Mouse (Mus musculus) adrenal gland, postnatal 14 days (tissue): ENCODE results near the gene Dll3. TPM values are rescaled to one million over a fixed set of nuclear protein-coding genes. Genes with fewer than 3 reads are reported as not detected.

ENCODE experiments used
- DNase-seq: peaks from one replicate; pipeline ENCODE4 v3.0.0; 2021; ENCODE audit warnings: mixed read lengths
- long read RNA-seq, 2 experiments: library from polyadenylated mRNA; stranded (forward); transcript quantifications; one replicate each; pipeline ENCODE4 v2.0.0; 2021
- total RNA-seq: library from RNA; stranded (reverse); gene quantifications from 2 replicates; pipeline ENCODE4 v1.2.3, GENCODE M21; 2021

Gene Dll3
- 0.41 and 0.56 TPM in 2 replicates for total RNA-seq
- long read RNA-seq, experiment 1, partial matches to known transcripts: 1 of 2 reads
- long read RNA-seq, experiment 1, other reads (novel, unspliced or antisense): 0 of 2 reads
- long read RNA-seq, experiment 2, partial matches to known transcripts: 0 of 2 reads
- long read RNA-seq, experiment 2, other reads (novel, unspliced or antisense): 0 of 2 reads

DNA sequence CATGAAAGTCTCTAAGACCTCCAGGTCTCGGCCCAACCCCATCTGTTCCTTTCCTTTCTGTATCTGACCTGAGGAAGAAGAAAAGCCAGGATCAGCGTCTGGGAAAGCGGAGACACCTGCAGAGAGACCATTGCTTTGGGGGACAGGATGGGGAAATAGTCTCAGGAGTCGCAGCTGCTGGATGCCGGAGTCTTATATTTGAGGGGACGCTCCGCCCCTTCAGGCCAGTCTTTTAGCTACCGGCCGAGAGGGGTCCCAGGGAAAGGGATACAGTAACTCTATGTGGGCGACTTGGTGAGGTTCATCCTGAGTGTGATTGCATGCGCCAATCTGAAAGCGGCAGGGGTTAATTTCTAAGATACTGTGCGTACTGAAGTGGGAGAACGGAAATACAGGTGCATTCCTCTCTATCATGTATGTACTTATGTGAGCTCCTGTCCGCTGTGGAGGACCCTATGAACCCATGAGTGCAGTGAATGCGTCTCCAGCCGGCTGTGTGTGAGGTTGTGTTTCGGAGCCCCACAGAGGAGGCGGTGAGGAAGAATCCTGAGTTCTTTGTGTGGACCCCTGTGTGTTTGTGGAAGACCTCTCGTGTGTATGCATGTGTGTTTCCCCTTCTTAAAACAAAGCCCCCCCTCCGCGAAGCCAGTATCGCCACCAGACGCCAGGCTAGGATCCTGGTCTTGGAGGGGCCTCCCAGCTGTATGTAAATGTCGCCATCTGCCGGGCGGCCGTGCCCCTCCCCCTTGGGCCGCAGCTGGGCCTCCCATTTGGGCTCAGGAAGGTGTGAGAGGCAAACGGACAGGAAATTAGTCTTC, at the start of gene Dll3:
TSS of gene Dll3 (minus strand) at position 623 of the 818 bp plus-strand sequence.
- peak; percentile 73 for DNase-seq

- DNase-seq: no peak
Observed at GRCm38 (mm10) chr7:28351676-28352191, 49.7 kb upstream of the Dll3 start.

DNA sequence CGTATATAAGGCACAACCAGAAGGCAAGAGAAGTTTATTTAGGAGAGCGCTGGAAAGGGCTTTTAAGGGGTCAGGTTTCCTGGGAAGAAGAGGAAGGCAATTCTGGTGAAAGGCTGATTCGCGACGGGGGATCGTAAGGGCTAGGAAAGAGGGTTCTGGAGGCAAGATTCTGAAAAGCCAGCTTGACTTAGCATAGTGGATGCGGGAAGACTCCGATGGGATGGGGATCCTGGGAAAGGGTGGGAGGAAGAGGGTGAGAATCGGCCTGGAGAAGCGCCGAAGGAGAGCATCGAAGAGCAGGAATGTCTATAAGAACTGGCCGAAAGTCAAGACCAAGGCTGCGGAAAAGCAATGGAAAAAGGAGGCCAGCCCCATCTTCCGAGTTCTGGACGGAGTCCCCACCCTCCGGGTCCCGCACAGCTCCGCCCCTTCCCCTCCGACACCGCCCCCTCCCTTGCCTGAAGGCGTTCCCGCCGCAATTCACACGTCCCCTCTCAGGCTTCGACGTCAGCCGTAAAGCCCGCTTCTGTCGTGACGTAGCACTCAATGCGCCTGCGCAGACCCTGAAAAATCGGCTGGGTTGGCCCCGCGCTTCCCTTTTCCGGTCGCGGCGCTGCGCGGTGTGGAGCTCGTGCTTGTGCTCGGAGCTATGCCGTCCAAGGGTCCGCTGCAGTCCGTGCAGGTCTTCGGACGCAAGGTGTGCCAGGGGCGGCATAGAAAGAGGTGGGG, 48.3 kb upstream of the Dll3 start, which contains the start of gene Rps16:
TSS of gene Rps16 (plus strand) at position 498 of the 729 bp plus-strand sequence.
- peak; percentile 100 for DNase-seq

DNA sequence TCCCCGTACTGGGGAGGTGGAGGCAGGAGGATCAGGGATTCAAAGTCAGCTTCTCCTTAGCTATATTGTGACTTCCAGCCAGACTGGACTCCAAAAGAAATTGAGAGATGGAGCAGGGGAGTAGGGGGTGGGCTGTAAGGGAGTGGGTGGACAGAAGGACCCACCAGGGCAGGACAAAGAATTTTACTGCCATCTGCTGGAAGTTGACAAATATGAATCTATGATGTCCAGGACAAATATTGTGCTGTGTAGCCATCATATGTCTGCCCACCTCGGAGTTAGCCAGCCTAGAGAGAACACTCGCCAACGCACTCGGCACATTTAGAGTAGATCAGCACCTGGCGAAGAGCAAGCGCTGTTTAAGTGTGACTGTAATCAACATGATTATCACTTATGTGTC, 46.6 kb upstream of the Dll3 start:
- DNase-seq: no peak

DNA sequence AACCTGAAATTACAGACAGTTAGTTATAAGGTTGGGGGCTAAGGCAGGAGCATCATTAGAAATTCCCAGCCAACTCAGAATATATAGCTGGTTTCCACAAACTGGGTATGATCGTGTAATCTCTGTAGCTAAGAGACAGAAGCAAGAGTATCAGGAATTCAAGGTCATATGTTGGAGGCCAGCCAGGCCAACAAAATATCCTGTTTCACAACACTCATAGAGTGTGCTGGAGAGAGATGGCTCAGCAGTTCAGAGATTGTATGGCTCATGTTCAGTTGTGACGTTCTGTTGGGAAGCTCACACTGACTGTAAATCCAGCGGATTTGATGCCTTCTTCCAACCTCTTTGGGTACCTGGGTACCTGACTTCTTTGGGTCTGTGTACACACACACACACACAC, 45.7 kb upstream of the Dll3 start:
- DNase-seq: peak; percentile 85

GRCm38 (mm10) chr7:28344637-28345036, 42.6 kb upstream of the Dll3 start:
- peak; percentile 71 for DNase-seq

DNA sequence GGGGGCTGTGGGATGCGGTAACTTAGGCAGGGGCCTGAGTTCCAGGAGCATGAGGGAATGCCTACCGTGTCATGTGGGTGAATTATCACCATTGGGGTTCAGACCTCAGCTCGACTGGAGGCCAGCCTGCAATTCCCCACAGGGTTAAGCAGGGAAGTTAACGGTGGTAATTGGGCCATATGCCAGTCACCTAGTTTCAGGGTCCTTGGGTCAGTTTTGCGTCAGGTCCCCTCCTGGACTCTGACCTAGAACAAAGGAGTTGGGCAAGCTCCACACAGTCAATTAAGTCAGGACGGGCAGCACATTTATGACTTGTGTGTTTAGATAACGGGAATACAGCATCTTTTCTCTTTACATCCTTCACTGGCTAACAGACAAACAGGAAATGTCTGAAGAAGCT, 39.3 kb upstream of the Dll3 start:
- DNase-seq: peak; percentile 55

DNA sequence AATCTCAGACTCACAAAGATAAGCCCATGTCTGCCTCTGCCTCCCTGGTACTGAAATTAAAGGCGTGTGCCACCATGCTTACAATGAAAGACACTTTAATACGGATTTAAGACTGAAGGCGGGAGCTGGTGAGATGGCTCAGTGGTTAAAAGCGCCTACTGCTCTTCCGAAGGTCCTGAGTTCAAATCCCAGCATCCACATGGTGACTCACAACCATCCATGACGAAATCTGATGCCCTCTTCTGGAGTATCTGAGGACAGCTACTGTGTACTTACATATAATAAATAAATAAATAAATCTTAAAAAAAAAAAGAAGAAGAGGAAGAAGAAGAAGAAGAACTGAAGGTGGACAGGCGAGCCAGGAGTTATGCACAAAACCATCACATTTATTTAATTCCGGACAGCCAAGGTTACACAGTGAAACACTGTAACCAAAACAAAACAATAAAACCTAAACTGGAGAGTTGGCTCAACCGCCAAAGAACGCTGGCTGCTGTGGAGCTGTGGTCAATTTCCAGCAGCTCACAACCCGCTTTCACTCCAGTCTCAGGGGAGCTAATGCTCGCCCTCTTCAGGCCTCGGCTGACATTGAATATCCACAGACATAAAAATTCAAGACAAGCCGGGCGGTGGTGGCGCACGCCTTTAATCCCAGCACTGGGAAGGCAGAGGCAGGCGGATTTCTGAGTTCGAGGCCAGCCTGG, 37.3 kb upstream of the Dll3 start:
- DNase-seq: peak; percentile 82

GRCm38 (mm10) chr7:28338108-28338998, 36.3 kb upstream of the Dll3 start, which contains the start of gene Supt5:
TSS of gene Supt5 (minus strand) at chr7:28338746.
- DNase-seq: peak; percentile 98

GRCm38 (mm10) chr7:28335471-28335870, 33.4 kb upstream of the Dll3 start:
- peak; percentile 52 for DNase-seq

- no peak for DNase-seq
Observed at GRCm38 (mm10) chr7:28334534-28334933, 32.5 kb upstream of the Dll3 start.

GRCm38 (mm10) chr7:28328260-28328659, 26.2 kb upstream of the Dll3 start:
- no peak for DNase-seq

DNA sequence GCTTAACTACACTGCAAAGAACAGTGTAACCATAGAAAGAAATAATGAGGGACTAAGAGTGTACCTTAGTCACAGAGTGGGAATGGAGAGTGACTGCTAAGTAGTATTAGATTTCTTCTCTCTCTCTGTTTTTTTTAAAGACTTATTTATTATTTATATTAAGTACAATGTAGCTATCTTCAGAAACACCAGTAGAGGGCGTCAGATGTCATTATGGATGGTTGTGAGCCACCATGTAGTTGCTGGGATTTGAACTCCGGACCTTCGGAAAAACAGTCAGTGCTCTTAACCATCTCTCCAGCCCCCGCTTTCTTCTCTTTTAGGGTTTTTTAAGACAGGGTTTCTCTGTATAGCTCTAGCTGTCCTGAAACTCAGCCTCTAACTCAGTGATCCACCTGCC, 24.4 kb upstream of the Dll3 start:
- no peak for DNase-seq

DNA sequence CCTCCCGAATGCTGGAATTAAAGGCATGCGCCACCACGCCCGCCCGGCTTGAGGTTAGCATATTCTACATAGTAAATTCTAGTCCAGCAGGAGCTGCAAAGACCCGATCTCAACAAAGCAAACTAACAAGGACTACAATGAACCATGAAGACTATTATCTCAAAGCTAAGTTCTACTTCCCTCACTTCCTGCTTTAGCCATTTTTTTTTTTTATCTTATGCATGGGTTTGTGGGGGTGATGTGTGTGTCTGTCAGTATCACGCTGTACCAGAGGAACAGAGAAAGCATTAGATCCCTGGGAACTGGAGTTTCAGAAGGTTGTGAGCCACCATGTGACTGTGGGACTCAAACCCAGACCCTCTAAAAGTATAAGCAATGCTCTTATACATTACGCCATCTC, 23.3 kb upstream of the Dll3 start:
- DNase-seq: no peak

DNA sequence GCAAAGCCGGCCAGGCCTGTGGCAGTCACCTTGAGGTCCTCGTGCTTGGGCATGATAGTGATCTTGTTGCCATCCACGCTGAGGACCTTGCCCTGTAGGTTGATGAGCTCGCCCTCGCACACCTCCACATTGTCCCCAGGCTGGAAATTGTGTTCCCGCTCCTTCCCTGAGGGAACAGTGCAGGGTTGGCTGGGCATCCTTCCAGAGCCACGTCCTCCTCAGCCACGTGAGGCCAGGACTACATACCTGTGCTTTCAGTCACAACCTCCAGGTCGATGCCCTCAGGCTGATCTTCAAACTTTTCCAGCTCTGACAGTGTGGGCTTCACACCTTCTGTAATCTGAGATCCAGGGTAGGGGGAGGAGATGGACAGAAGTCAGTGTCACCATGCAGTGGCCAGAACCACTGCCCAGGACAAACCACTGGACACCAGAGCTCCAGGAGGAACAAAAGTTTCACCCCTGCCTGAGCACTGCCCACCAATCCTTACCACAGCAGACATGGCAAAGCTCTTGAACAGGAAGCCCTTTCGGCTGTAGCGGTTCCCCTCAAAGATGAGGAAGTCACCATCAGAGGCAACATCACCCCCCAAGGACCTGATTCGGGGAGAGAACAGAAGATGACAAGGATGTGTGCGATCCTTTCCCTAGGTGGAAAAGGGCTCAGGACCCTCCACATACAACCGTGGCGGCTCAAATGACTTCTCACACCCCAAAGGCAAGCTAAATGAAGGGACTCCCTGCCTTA, 20.1 kb upstream of the Dll3 start:
- no peak for DNase-seq

DNA sequence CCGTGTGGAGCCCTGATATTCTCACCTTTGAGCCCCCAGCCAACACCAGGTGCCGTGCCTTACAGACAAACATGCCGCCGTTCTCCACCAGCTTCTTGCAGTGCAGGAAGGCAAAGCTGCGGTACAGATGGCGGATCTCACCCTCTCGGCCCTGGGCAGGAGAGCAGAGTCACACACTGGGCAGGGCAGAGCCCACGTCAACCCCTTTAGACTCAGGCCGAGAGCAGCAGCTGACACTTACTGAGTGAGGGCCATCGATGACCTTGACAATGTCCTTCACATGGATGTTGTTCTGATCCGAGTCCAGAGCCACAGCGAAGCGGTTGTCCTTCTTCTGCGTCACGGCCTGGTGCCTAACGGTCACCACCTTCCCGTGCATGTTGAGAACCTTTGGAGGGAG, 16.7 kb upstream of the Dll3 start:
- DNase-seq: peak; percentile 74

DNA sequence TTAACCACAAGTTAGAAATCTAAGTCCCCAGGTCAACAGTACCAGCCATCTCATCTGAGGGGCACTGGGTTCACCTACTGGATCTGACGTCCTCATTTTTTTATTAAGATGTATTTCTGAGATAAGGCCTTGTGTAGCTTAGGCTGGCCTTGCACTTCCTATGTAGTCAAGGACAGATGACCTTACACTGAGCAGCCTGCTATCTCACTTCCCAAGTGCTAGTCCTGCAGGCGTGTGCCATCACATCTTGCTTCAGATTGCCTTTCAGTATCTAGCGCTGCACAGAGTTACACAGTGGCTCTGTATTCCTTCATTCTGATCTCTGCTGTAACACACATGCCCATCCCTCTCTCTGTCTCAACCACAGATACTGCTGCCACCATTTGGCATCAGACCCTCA, 16.0 kb upstream of the Dll3 start:
- DNase-seq: no peak

- DNase-seq: peak; percentile 99
Observed at GRCm38 (mm10) chr7:28311926-28312543, 10.0 kb upstream of the Dll3 start, which contains the start of gene Timm50. TSS of gene Timm50 (minus strand) at chr7:28312072.

DNA sequence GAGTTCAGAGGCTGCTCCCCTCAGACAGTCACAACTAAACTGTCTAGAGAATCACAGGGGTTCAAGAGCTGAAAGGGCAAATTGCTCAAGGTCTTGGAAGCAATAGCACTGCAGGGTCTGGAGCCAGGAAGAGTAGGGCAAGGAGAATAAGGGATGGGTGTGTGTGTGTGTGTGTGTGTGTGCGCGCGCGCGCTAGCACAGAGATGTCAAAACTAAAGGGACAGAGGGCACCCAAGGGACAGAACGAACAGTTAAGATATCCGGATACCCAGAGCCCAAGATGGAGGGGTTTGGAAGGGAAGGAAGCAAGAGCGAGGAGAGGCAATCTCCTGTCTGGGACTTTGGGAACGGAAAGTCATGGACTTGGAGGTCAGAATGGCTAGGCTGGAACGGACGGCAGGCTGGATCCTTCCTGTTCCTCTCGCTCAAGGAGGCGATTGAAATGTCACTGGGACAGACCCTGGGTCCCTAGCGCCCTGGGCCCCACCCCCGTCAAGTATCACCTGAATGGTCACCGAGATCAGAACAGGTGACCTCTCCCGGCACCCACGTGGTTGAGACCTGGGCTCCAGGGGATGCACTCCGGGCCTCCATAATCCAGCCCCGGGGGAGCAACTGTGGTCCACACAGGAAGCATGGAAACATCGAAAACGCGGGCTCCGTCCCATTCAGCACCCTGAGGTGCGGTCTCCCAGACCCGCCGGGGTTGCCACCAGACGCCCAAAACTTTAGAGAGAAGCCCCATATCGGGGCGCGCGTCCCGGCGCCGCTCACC, 9.3 kb upstream of the Dll3 start:
- DNase-seq: peak; percentile 35
